Mouse (Mus musculus) neural tube, embryonic 13.5 days (tissue): ENCODE measurements around the gene Brd3os. TPM values are rescaled to one million over a fixed set of nuclear protein-coding genes. Genes with fewer than 3 reads are reported as not detected.

ENCODE experiments used
- microRNA-seq: library from miRNA; unstranded; fragments of <30 nt; microRNA quantifications from one replicate; pipeline ENCODE4, GENCODE M21; 2016
- polyA plus RNA-seq: library from polyadenylated mRNA; unstranded; fragments of >200 nt; fragmentation: Nextera tagmentation; extraction: Ambion mirVana; gene quantifications from 2 replicates; pipeline ENCODE4 v1.2.1, GENCODE M21; 2015

The Brd3os gene
- polyA plus RNA-seq, 1 experiment from 2014 or later = 30.5 TPM

Small RNA genes lying within 50 kb of the gene (microRNA-seq; reads per million reads assigned to microRNA genes)
- gene Gm24049 (not detected), gene Mir7578 (not detected)

Other genes starting within 250 kb of the Brd3os start
- gene Sardh, start 194.0 kb upstream of the Brd3os start, polyA plus RNA-seq = 5.0 and 6.3 TPM in 2 replicates
- gene Vav2, start 15.3 kb upstream of the Brd3os start, polyA plus RNA-seq = 14.8 and 15.3 TPM in 2 replicates
- 122 and 144 TPM in 2 replicates for gene Brd3, start 65.3 kb downstream of the Brd3os start, polyA plus RNA-seq
- gene Wdr5, start 72.8 kb downstream of the Brd3os start, polyA plus RNA-seq = 36.6 and 39.7 TPM in 2 replicates
- 3.2 and 4.7 TPM in 2 replicates for gene Rxra, start 234.1 kb downstream of the Brd3os start, polyA plus RNA-seq